Mouse (Mus musculus) heart, postnatal 0 days (tissue): ENCODE measurements around the gene Hoxb6.

Source experiments
- CTCF ChIP-seq: IDR thresholded peaks from 2 replicates; pipeline ENCODE4 v1.5.1; 2016; ENCODE audit warnings: antibody characterized with exemption, control low read depth, low read depth
- EP300 ChIP-seq: IDR thresholded peaks from 2 replicates; pipeline ENCODE4 v1.6.1; 2016; ENCODE audit warnings: antibody characterized with exemption, low read depth

- no peak for TF ChIP-seq CTCF
- TF ChIP-seq EP300: no peak
Measured at GRCm38 (mm10) chr11:96345220-96345892, 53.1 kb downstream of the Hoxb6 start.
